Mouse (Mus musculus): Measurements from ENCODE around the gene Nr2f6. TPM values are rescaled to one million over a fixed set of nuclear protein-coding genes. Genes with fewer than 3 reads are reported as not detected.
"Not testable (repeated sequence)": the region's sequence is repeated elsewhere in the genome, so short reads cannot be mapped to it uniquely, and the experiment has no call there.

Gene Nr2f6
- polyA plus RNA-seq, 1 experiment from 2014 or later: 110 TPM

DNA sequence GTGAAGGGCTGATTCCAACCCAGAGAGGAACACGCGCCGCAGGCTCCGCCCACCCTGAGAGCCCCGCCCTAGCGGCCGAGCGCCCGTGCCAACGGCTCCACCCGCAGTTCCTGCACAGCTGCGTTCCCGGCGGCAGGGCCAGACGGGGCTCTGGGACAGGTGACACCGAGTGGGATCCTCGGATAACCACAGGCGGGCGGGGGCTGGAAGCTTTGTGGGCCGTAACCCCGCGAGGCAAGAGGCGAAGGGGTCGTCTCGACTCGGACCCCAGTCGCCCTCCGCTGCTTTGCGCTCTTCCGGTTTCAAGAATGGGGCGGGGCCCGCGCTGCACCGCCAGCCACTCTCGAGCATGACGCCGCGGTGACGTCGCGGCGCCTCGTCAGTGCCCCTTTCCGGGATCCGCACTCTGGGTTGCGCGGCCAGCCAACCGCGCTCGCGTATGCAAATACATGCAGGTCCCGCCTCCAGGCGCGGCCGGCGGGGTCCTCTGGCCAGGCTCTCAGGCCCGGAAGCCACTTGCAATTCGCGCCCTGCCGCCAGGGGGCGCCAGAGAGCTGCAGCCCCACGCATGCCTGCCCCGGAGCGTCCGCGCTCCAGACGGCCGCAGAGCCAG lies 10.4 kb downstream of the Nr2f6 start, which contains the start of gene Ocel1:
TSS of gene Ocel1 (plus strand) at position 63 of the 613 bp plus-strand sequence.
- under 1% methylated on average over 68 of the region's 68 CpGs for WGBS
- Histone ChIP-seq H3K9me3 (replicated peaks) (no peaks in the 10 kb centered on the region), H3K4me1 (peaks cover 51% of the 10 kb centered on the region), H3K4me3 (peak within 1 kb of the TSS; percentile 69), H3K27me3 (ENCODE audit: low read depth, poor library complexity, severe bottlenecking) (0 out of 2 replicates have a peak, but pooled peaks cover under 1% of the 10 kb centered on the region), H3K36me3 (peaks cover 64% of the 10 kb centered on the region), H3K27ac (replicated peaks) (peak within 1 kb of the TSS; percentile 82)
- peak; percentile 98 for DNase-seq (ENCODE audit: low spot score)

DNA sequence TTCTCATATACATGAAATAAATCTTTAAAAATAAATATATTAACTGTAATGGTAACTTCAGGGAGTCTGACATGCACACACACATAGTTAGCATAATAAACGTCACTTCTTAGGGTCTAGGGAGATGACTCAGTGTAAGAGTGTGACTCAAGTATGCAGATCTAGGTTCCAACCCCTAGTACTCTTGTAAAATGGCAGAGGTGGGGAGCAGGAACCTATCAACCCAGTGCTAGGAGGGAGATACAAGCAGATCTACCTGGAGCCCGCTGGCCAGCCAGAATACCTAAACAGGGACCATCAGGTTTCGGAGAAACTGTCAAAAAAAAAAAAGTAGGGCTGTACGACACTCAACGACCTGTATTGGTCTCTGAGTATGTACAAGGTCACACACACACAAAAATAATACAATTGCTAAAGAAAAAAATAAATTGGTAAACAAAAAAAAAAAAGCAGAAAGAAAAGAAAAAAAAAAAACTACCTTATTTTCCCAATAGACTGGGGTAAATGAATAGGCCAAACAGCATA lies 11.0 kb downstream of the Nr2f6 start:
- peak overlapping the region; percentile 82 for H3K27ac ChIP-seq (replicated peaks)

DNA sequence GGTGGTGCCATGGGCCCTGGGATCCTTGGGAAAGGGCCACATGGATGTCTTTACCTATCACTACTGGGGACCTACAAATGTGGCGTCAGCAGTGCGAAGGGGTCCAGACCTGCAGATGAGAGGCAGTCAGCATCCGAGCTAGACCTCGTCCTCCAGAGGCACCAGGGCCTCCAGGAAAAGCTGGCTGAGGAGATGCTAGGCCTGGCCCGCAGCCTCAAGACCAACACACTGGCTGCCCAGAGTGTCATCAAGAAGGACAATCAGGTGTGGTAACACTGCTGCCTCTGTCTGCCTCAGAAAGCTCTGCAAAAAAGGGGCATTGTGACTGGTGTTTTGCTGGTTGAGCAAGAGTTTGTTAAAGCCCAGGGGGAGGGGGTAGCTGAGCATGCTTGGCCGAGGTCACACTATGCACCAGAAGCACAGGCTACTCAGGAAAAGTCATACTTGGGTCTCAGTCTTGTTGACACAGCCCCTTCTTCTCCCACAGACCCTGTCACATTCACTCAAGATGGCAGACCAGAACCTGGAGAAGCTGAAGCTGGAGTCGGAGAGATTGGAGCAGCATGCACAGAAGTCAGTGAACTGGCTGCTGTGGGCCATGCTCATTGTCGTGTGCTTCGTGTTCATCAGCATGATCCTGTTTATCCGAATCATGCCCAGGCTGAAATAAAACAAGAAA lies 12.6 kb downstream of the Nr2f6 start:
- H3K27me3 ChIP-seq (ENCODE audit: low read depth, poor library complexity, severe bottlenecking): no peaks in the 10 kb centered on the region
- peaks cover 36% of the 10 kb centered on the region for H3K4me1 ChIP-seq
- H3K36me3 ChIP-seq: peaks cover 43% of the 10 kb centered on the region
- peak overlapping the region; percentile 11; the same call in 1 of the 2 replicates for H3K4me3 ChIP-seq
- H3K27ac ChIP-seq (replicated peaks): no peak overlapping the region
- H3K9me3 ChIP-seq (replicated peaks): no peaks in the 10 kb centered on the region
- DNase-seq (ENCODE audit: low spot score): no peak
- 89% methylated on average over 10 of the region's 10 CpGs for WGBS

More for the DNA sequence above, 11.0 kb downstream of the Nr2f6 start:
- Histone ChIP-seq H3K36me3 (peaks cover 59% of the 10 kb centered on the region), H3K4me1 (peaks cover 50% of the 10 kb centered on the region), H3K9me3 (replicated peaks) (no peaks in the 10 kb centered on the region), H3K27me3 (ENCODE audit: low read depth, poor library complexity, severe bottlenecking) (no peaks in the 10 kb centered on the region), H3K4me3 (peak overlapping the region; percentile 69)
- WGBS: 31% methylated on average over 5 of the region's 5 CpGs
- no peak for DNase-seq (ENCODE audit: low spot score)

DNA sequence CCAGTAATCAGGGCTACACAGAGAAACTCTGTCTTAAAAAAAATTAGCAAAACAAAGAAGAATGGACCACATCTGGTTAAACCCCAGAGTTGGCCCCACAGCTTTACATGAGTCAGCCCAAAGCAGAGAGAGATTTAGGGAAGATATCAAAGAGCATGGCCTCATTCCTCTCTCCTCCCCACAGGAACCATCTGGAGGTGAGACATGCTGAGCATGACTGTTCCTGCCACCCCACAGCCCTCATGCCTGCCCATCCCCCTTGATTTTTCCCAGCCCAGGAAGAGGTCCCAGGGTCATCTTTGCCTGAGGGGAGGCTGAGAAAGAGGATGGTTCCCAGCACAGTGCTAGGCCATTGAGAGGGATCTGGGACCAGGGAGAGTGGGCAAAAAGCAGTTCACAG lies 13.4 kb downstream of the Nr2f6 start:
- peaks cover 36% of the 10 kb centered on the region for H3K4me1 ChIP-seq
- H3K27me3 ChIP-seq (ENCODE audit: low read depth, poor library complexity, severe bottlenecking): no peaks in the 10 kb centered on the region
- no peak overlapping the region for H3K27ac ChIP-seq (replicated peaks)
- H3K4me3 ChIP-seq: peak overlapping the region; percentile 72; the same call in 1 of the 2 replicates
- peaks cover 34% of the 10 kb centered on the region for H3K36me3 ChIP-seq
- no peaks in the 10 kb centered on the region for H3K9me3 ChIP-seq (replicated peaks)
- no peak for DNase-seq (ENCODE audit: low spot score)

DNA sequence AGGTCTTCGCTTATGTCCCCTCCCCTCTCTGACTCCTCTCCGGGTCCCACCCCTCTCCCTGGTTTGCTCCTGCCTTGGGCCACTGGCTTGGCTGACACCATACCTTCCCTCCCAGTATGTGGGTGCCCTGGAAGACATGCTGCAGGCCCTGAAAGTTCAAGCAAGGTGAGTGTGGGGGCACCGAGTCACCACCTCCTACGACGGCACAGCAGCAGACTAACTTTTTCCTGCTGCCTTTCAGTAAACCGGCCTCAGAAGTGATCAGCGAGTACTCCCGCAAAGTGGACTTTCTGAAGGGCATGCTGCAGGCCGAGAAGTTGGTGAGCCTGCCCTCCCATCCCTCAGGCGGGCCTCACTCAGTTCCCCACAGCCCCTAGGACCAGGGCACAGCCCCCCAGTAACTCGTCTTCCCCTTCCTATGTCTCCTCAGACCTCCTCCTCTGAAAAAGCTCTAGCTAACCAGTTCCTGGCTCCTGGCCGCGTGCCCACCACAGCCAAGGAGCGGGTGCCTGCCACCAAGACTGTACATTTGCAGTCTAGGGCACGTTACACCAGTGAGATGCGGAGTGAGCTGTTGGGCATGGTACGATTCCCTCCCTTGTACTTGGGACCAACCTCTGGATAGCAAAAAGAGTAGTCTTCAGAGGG lies 14.1 kb downstream of the Nr2f6 start:
- H3K4me3 ChIP-seq: peak overlapping the region; percentile 72
- H3K36me3 ChIP-seq: peaks cover 27% of the 10 kb centered on the region
- 60% methylated on average over 17 of the region's 17 CpGs for WGBS
- peak overlapping the region; percentile 92 for H3K27ac ChIP-seq (replicated peaks)
- no peaks in the 10 kb centered on the region for H3K27me3 ChIP-seq (ENCODE audit: low read depth, poor library complexity, severe bottlenecking)
- DNase-seq (ENCODE audit: low spot score): no peak
- no peaks in the 10 kb centered on the region for H3K9me3 ChIP-seq (replicated peaks)
- peaks cover 36% of the 10 kb centered on the region for H3K4me1 ChIP-seq

DNA sequence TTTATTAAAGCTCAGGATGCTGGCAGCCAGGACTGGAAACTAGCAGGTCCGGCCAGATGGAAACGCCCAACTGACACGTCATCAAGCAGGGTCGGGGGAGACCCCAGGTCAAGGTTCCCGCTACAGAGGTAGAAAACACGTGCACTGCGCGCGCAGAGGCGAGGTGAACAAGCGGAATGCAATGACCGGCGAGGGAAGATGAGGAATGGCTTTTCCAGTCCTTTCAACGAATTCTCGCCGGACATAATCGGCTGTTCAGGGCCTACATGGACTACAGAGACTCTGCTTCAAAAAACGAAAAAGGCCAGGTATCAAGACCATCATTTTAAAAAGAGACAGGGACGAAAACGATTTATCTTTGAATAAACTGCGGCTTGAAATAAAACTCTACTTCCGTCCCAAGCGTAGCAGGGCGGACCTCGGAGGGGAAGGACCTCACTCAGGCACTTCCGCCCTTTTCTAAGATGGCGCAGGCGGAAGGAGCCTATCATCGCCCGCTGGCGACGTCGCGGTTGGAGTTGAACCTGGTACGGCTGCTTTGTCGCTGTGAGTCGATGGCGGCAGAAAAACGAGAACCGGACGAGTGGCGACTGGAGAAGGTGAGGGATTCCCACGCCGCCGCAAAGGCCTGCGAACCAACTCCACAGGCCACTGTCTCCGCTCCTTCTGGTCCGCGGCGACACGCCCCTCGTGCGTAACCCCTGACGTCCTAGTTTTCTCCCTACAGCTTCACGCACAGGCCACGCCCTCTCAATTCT lies 14.8 kb downstream of the Nr2f6 start, which contains the start of gene Use1:
TSS of gene Use1 (plus strand) at position 78 of the 758 bp plus-strand sequence.
- DNase-seq (ENCODE audit: low spot score): peak; percentile 91
- 0% methylated on average over 56 of the region's 56 CpGs for WGBS

DNA sequence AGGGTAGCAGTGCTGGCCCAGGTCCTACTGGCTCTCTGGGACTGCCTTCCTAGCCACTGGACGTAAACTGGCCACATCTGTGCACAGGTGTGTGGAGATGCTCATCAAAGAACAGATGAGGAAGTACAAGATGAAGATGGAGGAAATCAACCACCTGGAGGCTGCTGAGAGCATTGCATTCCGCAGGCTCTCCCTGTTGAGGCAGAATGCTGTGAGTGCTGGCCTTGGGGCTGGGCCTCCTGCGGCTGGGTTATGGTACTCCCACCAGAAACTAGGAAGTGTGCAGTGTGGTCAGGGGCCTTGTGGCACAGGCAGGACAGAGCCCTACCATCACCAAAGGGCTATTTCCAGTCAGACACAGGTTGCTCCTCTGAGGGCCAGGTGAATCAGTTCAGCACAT lies 23.7 kb downstream of the Nr2f6 start:
- 86% methylated on average over 3 of the region's 3 CpGs for WGBS
- no peaks in the 10 kb centered on the region for H3K27me3 ChIP-seq (ENCODE audit: low read depth, poor library complexity, severe bottlenecking)
- no peak overlapping the region for H3K27ac ChIP-seq (replicated peaks)
- no peak overlapping the region for H3K4me3 ChIP-seq
- no peaks in the 10 kb centered on the region for H3K4me1 ChIP-seq
- peaks cover 84% of the 10 kb centered on the region for H3K36me3 ChIP-seq
- no peak for DNase-seq (ENCODE audit: low spot score)
- H3K9me3 ChIP-seq (replicated peaks): no peaks in the 10 kb centered on the region

More for the DNA sequence above, 14.8 kb downstream of the Nr2f6 start, which contains the start of gene Use1:
- no peaks in the 10 kb centered on the region for H3K9me3 ChIP-seq (replicated peaks)
- peaks cover 36% of the 10 kb centered on the region for H3K4me1 ChIP-seq
- H3K27ac ChIP-seq (replicated peaks): peak within 1 kb of the TSS; percentile 92
- no peaks in the 10 kb centered on the region for H3K27me3 ChIP-seq (ENCODE audit: low read depth, poor library complexity, severe bottlenecking)
- H3K4me3 ChIP-seq: peak within 1 kb of the TSS; percentile 72
- H3K36me3 ChIP-seq: peaks cover 20% of the 10 kb centered on the region

DNA sequence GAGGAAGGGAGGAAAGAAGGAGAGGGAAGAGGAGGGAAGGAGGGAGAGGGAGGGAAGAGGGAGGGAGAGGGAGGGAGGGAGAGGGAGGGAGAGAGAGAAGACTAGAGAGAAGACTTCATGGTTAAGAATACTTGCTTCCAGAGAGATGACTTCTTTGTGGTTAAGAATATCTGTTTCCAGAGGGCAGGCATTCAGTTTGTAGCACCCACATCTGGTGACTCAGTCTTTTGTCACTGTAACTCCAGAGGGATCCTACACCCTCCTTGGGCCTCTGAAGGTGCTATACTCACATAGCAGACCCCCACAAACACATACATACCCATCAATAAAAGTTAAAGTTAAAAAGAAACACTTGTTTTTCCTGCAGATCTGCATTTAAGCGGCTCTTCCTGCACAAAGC lies 30.2 kb downstream of the Nr2f6 start:
- no peak overlapping the region for H3K4me3 ChIP-seq
- H3K9me3 ChIP-seq (replicated peaks): no peaks in the 10 kb centered on the region
- H3K27me3 ChIP-seq (ENCODE audit: low read depth, poor library complexity, severe bottlenecking): no peaks in the 10 kb centered on the region
- 93% methylated on average over 1 of the region's 1 CpGs for WGBS
- H3K4me1 ChIP-seq: no peaks in the 10 kb centered on the region
- no peak overlapping the region for H3K27ac ChIP-seq (replicated peaks)
- H3K36me3 ChIP-seq: peaks cover 100% of the 10 kb centered on the region
- no peak for DNase-seq (ENCODE audit: low spot score)

DNA sequence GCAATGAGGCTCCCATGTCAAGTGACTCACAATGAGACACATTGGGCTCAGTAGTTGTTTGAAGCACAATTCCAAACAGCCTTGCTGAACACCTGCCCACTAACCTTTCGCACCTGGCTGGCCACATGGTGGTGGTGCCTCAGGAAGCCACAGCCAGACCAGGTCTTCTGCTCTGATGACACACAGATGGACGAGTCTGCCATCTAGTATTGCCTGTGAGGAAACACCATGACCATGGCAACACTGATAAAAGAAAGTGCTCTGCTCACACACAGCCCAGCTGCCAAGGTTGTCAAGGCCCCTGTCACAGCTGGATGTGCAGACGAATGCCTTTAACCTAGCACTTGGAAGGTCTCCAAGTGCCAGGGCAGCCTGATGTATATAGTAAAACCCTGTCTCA lies 30.6 kb downstream of the Nr2f6 start:
- WGBS: 78% methylated on average over 3 of the region's 3 CpGs
- no peak for DNase-seq (ENCODE audit: low spot score)
- Histone ChIP-seq H3K27me3 (ENCODE audit: low read depth, poor library complexity, severe bottlenecking) (no peaks in the 10 kb centered on the region), H3K9me3 (replicated peaks) (no peaks in the 10 kb centered on the region), H3K36me3 (peaks cover 100% of the 10 kb centered on the region), H3K4me3 (no peak overlapping the region), H3K27ac (replicated peaks) (no peak overlapping the region), H3K4me1 (no peaks in the 10 kb centered on the region)

DNA sequence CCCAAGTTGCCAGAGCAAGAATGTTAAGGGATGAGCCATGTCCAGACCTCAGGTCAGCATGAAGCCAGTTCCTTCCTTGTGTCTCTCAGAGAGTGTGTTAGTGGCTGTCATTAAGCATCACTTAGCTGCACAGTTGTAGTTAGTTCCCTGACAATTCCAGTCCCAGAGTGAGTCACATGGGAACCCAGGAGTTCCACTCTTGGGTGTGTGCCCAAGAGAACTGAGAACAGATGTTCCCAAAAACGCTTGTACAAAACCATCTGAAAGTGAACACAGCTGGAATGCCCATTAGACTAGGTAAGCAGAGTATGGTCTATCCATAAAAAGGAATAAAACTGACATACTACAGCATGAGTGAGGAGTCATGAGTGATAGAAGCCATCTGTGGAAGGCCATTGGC lies 35.2 kb downstream of the Nr2f6 start:
- Histone ChIP-seq H3K36me3 (peaks cover 93% of the 10 kb centered on the region), H3K27me3 (ENCODE audit: low read depth, poor library complexity, severe bottlenecking) (no peaks in the 10 kb centered on the region), H3K4me1 (no peaks in the 10 kb centered on the region), H3K27ac (replicated peaks) (no peak overlapping the region), H3K9me3 (replicated peaks) (no peaks in the 10 kb centered on the region), H3K4me3 (no peak overlapping the region)
- no peak for DNase-seq (ENCODE audit: low spot score)
- 85% methylated on average over 1 of the region's 1 CpGs for WGBS

DNA sequence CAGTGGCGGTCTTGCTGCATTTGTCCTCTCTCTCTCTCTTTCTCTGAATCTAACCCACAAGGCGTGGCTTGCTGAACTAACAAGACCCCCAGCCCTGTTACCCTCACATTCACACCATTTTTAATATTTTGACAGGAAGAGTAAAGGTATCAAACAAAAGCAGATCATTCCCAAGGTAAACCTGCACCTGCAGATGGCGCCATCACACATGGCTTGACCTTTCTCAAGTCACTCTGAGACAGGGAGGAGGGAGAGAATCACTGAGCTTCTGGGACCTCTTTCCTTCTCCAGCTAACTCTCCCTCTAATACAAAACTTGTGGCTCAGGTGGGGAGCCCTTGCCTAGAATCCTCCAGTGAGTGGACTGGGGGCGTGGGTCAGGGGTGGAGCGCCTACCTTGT lies 41.1 kb downstream of the Nr2f6 start:
- whole genome bisulfite sequencing: 76% methylated on average over 5 of the region's 5 CpGs
- no peak overlapping the region for H3K27ac ChIP-seq (replicated peaks)
- no peaks in the 10 kb centered on the region for H3K4me1 ChIP-seq
- peaks cover 71% of the 10 kb centered on the region for H3K36me3 ChIP-seq
- DNase-seq (ENCODE audit: low spot score): peak; percentile 32
- no peak overlapping the region for H3K4me3 ChIP-seq
- no peaks in the 10 kb centered on the region for H3K27me3 ChIP-seq (ENCODE audit: low read depth, poor library complexity, severe bottlenecking)
- H3K9me3 ChIP-seq (replicated peaks): no peaks in the 10 kb centered on the region

DNA sequence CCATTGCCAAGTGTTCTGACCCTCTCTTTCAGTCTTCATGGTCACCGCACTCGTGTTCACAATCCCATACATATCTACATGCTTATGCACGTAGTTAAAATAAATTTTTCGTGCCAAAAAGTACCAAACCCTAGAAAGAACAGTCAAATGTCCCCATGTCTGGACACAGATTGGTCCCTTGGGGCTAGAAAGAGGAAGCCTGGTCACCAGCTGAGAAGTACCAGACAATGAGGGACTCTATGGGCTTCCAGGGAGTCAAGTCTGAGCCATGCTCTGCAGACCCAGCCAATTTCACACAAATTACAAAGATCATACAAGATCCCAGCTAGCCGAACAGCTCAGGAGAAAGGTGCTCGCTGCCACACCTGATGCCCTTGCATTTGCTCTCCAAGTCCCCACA lies 43.9 kb downstream of the Nr2f6 start:
- H3K27ac ChIP-seq (replicated peaks): not testable (repeated sequence)
- WGBS: 96% methylated on average over 6 of the region's 6 CpGs
- peaks cover 61% of the 10 kb centered on the region for H3K36me3 ChIP-seq

More for the DNA sequence above, 43.9 kb downstream of the Nr2f6 start:
- not testable (repeated sequence) for DNase-seq (ENCODE audit: low spot score); H3K27me3 ChIP-seq (ENCODE audit: low read depth, poor library complexity, severe bottlenecking); H3K9me3 ChIP-seq (replicated peaks); H3K4me3 ChIP-seq; H3K4me1 ChIP-seq

All from midbrain, embryonic 10.5 days (tissue).